ENCODE assay signal across 35 mouse cellular contexts in the genomic region with DNA sequence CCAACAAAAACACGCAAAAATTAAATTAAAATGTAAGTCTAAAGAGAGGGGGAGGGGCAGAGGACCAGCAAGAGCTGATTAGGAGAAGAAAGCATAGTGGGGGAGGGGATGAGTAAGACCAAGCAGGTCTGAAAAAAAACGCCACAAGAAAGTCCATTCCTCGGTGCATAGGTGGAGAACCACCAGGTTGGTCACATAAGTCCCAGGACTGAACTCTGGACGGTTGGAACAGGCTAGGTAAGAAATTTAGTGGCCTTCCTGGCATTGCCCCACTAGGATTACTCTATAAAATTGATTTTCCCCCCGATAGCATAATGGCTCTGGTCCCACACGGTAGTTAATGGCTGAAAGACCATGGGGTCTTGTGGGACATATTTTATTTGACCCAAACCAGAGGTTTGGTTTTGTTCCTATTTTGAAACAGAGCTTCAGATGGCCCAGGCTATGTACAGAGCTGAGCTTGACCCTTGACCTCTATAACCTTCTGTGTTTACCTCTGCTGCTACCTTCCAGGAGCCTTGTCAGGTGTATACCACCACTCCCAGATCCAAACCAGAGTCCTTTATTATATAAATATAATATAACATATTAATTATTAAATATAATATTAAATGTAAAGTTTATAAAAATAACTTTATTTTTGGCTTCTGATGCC. TPM values are rescaled to one million over a fixed set of nuclear protein-coding genes. Genes with fewer than 3 reads are reported as not detected.
DNase-seq lines count a peak whose midpoint lies in the region; ATAC-seq and TF ChIP-seq lines count a peak whose summit lies in the region.
"Had no signal": no experiment of that assay in that cellular context is flagged by ENCODE, and none has a peak within 500 bp of the region (broad histone marks: within the 10 kb centered on the region; RNA-seq: fewer than 3 reads in every experiment).

No protein-coding gene starts in this region.

- TF ChIP-seq POLR2A in liver, adult 2 months (IDR thresholded peaks at IDR 0.05; ENCODE audit: extremely low read depth, insufficient read depth, low read length) = no peak

- no peak overlapping the region; the same call in 1 of the 2 replicates for H3K9ac ChIP-seq in liver, adult 2 months (ENCODE audit: low read depth, low read length)
- H3K9ac ChIP-seq in liver, embryonic 12.5 days = no peak overlapping the region
- no peak overlapping the region for H3K9ac ChIP-seq in liver, postnatal 0 days (replicated peaks)
- H3K9ac ChIP-seq: embryonic facial prominence, embryonic 13.5 days; forebrain, embryonic 15.5 days; hindbrain, embryonic 12.5 days; midbrain, embryonic 12.5 days; neural tube, embryonic 12.5 days had no signal

- peak; percentile 50; the same call in 1 of the 2 replicates for ATAC-seq in liver, embryonic 12.5 days
- no peak for ATAC-seq in liver, postnatal 0 days
- ATAC-seq: forebrain, embryonic 15.5 days; hindbrain, postnatal 0 days; Patski had no signal

- 36% methylated on average over 6 of the region's 6 CpGs for WGBS in liver, adult 2 months
- 55% methylated on average over 6 of the region's 6 CpGs for WGBS in liver, embryonic 12.5 days (ENCODE audit: insufficient replicate concordance)
- 63% methylated on average over 6 of the region's 6 CpGs for WGBS in liver, postnatal 0 days (ENCODE audit: insufficient replicate concordance)

- peaks cover 41% of the 10 kb centered on the region for H3K4me1 ChIP-seq in liver, adult 2 months (ENCODE audit: control insufficient read depth, insufficient read depth, low read length)
- 0 out of 2 replicates have a peak, but pooled peaks cover 5% of the 10 kb centered on the region for H3K4me1 ChIP-seq in liver, embryonic 12.5 days
- H3K4me1 ChIP-seq in liver, postnatal 0 days (ENCODE audit: insufficient read depth) = peaks cover 10% of the 10 kb centered on the region
- H3K4me1 ChIP-seq: forebrain, embryonic 15.5 days; midbrain, embryonic 12.5 days; neural tube, embryonic 12.5 days had no signal

- no peak for TF ChIP-seq CTCF in liver, adult 2 months (IDR thresholded peaks at IDR 0.05; ENCODE audit: low read depth, low read length)
- no peak for TF ChIP-seq CTCF in liver, postnatal 0 days (IDR thresholded peaks at IDR 0.05; ENCODE audit: low read depth)

- H3K79me2 ChIP-seq in liver, adult 2 months (ENCODE audit: control insufficient read depth, insufficient read depth, low read length) = peaks cover 6% of the 10 kb centered on the region; the same call in 1 of the 2 replicates

- H3K4me2 ChIP-seq in liver, embryonic 12.5 days = no peak overlapping the region
- no peak overlapping the region for H3K4me2 ChIP-seq in liver, postnatal 0 days (ENCODE audit: low read depth, low read length)
- H3K4me2 ChIP-seq: embryonic facial prominence, embryonic 13.5 days; forebrain, embryonic 15.5 days; hindbrain, embryonic 12.5 days; midbrain, embryonic 12.5 days; neural tube, embryonic 12.5 days had no signal

- H3K27me3 ChIP-seq in liver, adult 2 months (ENCODE audit: control insufficient read depth, insufficient read depth, low read length) = no peaks in the 10 kb centered on the region
- peaks cover 10% of the 10 kb centered on the region for H3K27me3 ChIP-seq in liver, embryonic 12.5 days (replicated peaks)
- H3K27me3 ChIP-seq in liver, postnatal 0 days (ENCODE audit: insufficient read depth, low read length) = no peaks in the 10 kb centered on the region
- H3K27me3 ChIP-seq: forebrain, embryonic 15.5 days; neural tube, embryonic 12.5 days had no signal

- H3K27ac ChIP-seq in liver, adult 2 months (replicated peaks; ENCODE audit: insufficient read depth, low read depth, low read length) = peak overlapping the region; percentile 81
- H3K27ac ChIP-seq in liver, embryonic 12.5 days = no peak overlapping the region
- H3K27ac ChIP-seq in liver, postnatal 0 days (ENCODE audit: low read depth) = peak overlapping the region; percentile 66
- H3K27ac ChIP-seq: embryonic facial prominence, embryonic 13.5 days; forebrain, embryonic 10.5 days; forebrain, embryonic 15.5 days; heart, embryonic 10.5 days; hindbrain, embryonic 12.5 days; hindbrain, postnatal 0 days; midbrain, embryonic 12.5 days; neural tube, embryonic 12.5 days had no signal

- H3K36me3 ChIP-seq in liver, adult 2 months (ENCODE audit: control insufficient read depth, insufficient read depth, low read length) = peaks cover 8% of the 10 kb centered on the region
- no peaks in the 10 kb centered on the region for H3K36me3 ChIP-seq in liver, embryonic 12.5 days
- no peaks in the 10 kb centered on the region for H3K36me3 ChIP-seq in liver, postnatal 0 days (replicated peaks; ENCODE audit: insufficient read depth, low read length)
- H3K36me3 ChIP-seq: embryonic facial prominence, embryonic 13.5 days; forebrain, embryonic 10.5 days; forebrain, embryonic 15.5 days; heart, embryonic 10.5 days; hindbrain, embryonic 12.5 days; midbrain, embryonic 12.5 days; neural tube, embryonic 12.5 days had no signal

- no peak for TF ChIP-seq EP300 in liver, postnatal 0 days (IDR thresholded peaks at IDR 0.05; ENCODE audit: low read depth)

- DNase-seq in liver, adult 2 months (ENCODE audit: extremely low read depth, low read depth, low spot score) = peak; percentile 78
- DNase-seq in liver = no peak
- no peak for DNase-seq in liver, postnatal 0 days
- DNase-seq in spleen, postnatal 36 days (ENCODE audit: low spot score in 2 of 2) = no peak
- DNase-seq in retina, postnatal 1 day = no peak
- DNase-seq in left cerebral cortex, adult 8-10 months (ENCODE audit: low spot score in 2 of 2) = no peak
- DNase-seq: adrenal gland, postnatal 36 days; cerebellum, adult 18-20 months; cerebellum, postnatal 10 days; gastrocnemius, postnatal 10 days; heart, postnatal 36 days; thymus, adult 18-20 months; thymus, postnatal 25 days had no signal

- no peak overlapping the region for H3K4me3 ChIP-seq in liver, adult 2 months (ENCODE audit: insufficient read depth, low read depth, low read length)
- no peak overlapping the region for H3K4me3 ChIP-seq in liver, embryonic 12.5 days
- H3K4me3 ChIP-seq in liver, postnatal 0 days (ENCODE audit: low read depth, low read length) = no peak overlapping the region
- H3K4me3 ChIP-seq: embryonic facial prominence, embryonic 13.5 days; forebrain, embryonic 10.5 days; forebrain, embryonic 15.5 days; heart, embryonic 10.5 days; hindbrain, embryonic 12.5 days; megakaryocyte, embryonic 14.5 days; midbrain, embryonic 12.5 days; myocyte; neural tube, embryonic 12.5 days had no signal

- no peaks in the 10 kb centered on the region for H3K9me3 ChIP-seq in liver, embryonic 12.5 days (replicated peaks)
- no peaks in the 10 kb centered on the region for H3K9me3 ChIP-seq in liver, postnatal 0 days (ENCODE audit: low read length)
- H3K9me3 ChIP-seq: embryonic facial prominence, embryonic 13.5 days; forebrain, embryonic 10.5 days; forebrain, embryonic 15.5 days; heart, embryonic 10.5 days; hindbrain, embryonic 12.5 days; megakaryocyte, embryonic 14.5 days; midbrain, embryonic 12.5 days; neural tube, embryonic 12.5 days had no signal

RNA-seq across cellular contexts. Expression of a gene that starts 8.0 kb away (rescaled TPM):
- 126 and 181 TPM in 2 replicates for total RNA-seq in liver, adult 2 months (2014; rRNA removed)
- 198 and 213 TPM in 2 replicates for polyA plus RNA-seq in liver, adult 2 months (2012; rRNA removed)
- polyA plus RNA-seq in liver, embryonic 12.5 days (2016; fragmentation: Nextera tagmentation; extraction: Ambion mirVana) = 5.9 and 6.7 TPM in 2 replicates
- polyA plus RNA-seq in liver, postnatal 0 days (2015; fragmentation: Nextera tagmentation; extraction: Ambion mirVana) = 32.6 and 39.3 TPM in 2 replicates
- 1 to 10 TPM; 2.6 to 5.2 (median 3.8) TPM for total RNA-seq in left cerebral cortex, adult 8-10 months (2022)

RNA-seq across cellular contexts. Expression of a gene that starts 8.5 kb away (rescaled TPM):
- not detected in 2 replicates for total RNA-seq in liver, adult 2 months (2014; rRNA removed)
- 0.37 and 0.80 TPM in 2 replicates for polyA plus RNA-seq in liver, adult 2 months (2012; rRNA removed)
- polyA plus RNA-seq in liver, embryonic 12.5 days (2016; fragmentation: Nextera tagmentation; extraction: Ambion mirVana) = 0.19 TPM in 1 of 2 replicates, not detected in the other
- 0.24 TPM in 1 of 2 replicates, not detected in the other for polyA plus RNA-seq in liver, postnatal 0 days (2015; fragmentation: Nextera tagmentation; extraction: Ambion mirVana)
- total RNA-seq in left cerebral cortex, adult 8-10 months (2022) = not detected
- total RNA-seq: adrenal gland, adult 18-20 months; common myeloid progenitor, adult 5-6 weeks; gastrocnemius, postnatal 10 days; granulocyte monocyte progenitor cell, adult 5-6 weeks; heart, postnatal 36 days; hindbrain, postnatal 0 days; left cerebral cortex, postnatal 14 days; MEL; midbrain, postnatal 0 days had no signal
- polyA plus RNA-seq: brain, embryonic 14.5 days; embryonic facial prominence, embryonic 13.5 days; forebrain, embryonic 10.5 days; forebrain, embryonic 15.5 days; heart, embryonic 10.5 days; heart, embryonic 16.5 days; hindbrain, embryonic 12.5 days; hindbrain, postnatal 0 days; lung, postnatal 0 days; midbrain, embryonic 12.5 days; midbrain, postnatal 0 days; myocyte; neural tube, embryonic 12.5 days; Patski; stomach, embryonic 16.5 days had no signal

RNA-seq across cellular contexts. Expression of a gene that starts 9.2 kb away (rescaled TPM):
- 458 and 622 TPM in 2 replicates for total RNA-seq in liver, adult 2 months (2014; rRNA removed)
- 1,012 and 1,223 TPM in 2 replicates for polyA plus RNA-seq in liver, adult 2 months (2012; rRNA removed)
- 38.4 and 38.5 TPM in 2 replicates for polyA plus RNA-seq in liver, embryonic 12.5 days (2016; fragmentation: Nextera tagmentation; extraction: Ambion mirVana)
- polyA plus RNA-seq in liver, postnatal 0 days (2015; fragmentation: Nextera tagmentation; extraction: Ambion mirVana) = 77.5 and 78.5 TPM in 2 replicates
- 10 to 100 TPM; 13.3 to 16.5 (median 15.5) TPM for total RNA-seq in left cerebral cortex, adult 8-10 months (2022)
- total RNA-seq: granulocyte monocyte progenitor cell, adult 5-6 weeks had no signal

RNA-seq across cellular contexts. Expression of a gene that starts 16.0 kb away (rescaled TPM):
- 347 and 388 TPM in 2 replicates for total RNA-seq in liver, adult 2 months (2014; rRNA removed)
- polyA plus RNA-seq in liver, adult 2 months (2012; rRNA removed) = 898 and 914 TPM in 2 replicates
- 163 and 171 TPM in 2 replicates for polyA plus RNA-seq in liver, embryonic 12.5 days (2016; fragmentation: Nextera tagmentation; extraction: Ambion mirVana)
- 739 and 838 TPM in 2 replicates for polyA plus RNA-seq in liver, postnatal 0 days (2015; fragmentation: Nextera tagmentation; extraction: Ambion mirVana)
- total RNA-seq in left cerebral cortex, adult 8-10 months (2022) = 10 to 100 TPM; 41.6 to 58.4 (median 51.6) TPM

RNA-seq across cellular contexts. Expression of a gene that starts 25.1 kb away (rescaled TPM):
- 7.8 and 12.7 TPM in 2 replicates for total RNA-seq in liver, adult 2 months (2014; rRNA removed)
- polyA plus RNA-seq in liver, adult 2 months (2012; rRNA removed) = 7.7 and 10.1 TPM in 2 replicates
- 23.7 and 24.4 TPM in 2 replicates for polyA plus RNA-seq in liver, embryonic 12.5 days (2016; fragmentation: Nextera tagmentation; extraction: Ambion mirVana)
- polyA plus RNA-seq in liver, postnatal 0 days (2015; fragmentation: Nextera tagmentation; extraction: Ambion mirVana) = 8.2 and 9.1 TPM in 2 replicates
- total RNA-seq in left cerebral cortex, adult 8-10 months (2022) = 10 to 100 TPM; 61.3 to 73.2 (median 69.6) TPM

Comparison
In these comparisons a context has a peak if more than half of its experiments do, and no peak if none do; other contexts are left out.
1. RNA of a gene that starts 9.2 kb away (polyA plus RNA-seq): 1,012 to 1,223 TPM in liver, adult 2 months; 77.5 to 78.5 TPM in liver, postnatal 0 days and 38.4 to 38.5 TPM in liver, embryonic 12.5 days; every median in the first group is over 10 times any median in the second.